Comparison of ENCODE assay signal across 10 mouse cellular contexts in the genomic region with DNA sequence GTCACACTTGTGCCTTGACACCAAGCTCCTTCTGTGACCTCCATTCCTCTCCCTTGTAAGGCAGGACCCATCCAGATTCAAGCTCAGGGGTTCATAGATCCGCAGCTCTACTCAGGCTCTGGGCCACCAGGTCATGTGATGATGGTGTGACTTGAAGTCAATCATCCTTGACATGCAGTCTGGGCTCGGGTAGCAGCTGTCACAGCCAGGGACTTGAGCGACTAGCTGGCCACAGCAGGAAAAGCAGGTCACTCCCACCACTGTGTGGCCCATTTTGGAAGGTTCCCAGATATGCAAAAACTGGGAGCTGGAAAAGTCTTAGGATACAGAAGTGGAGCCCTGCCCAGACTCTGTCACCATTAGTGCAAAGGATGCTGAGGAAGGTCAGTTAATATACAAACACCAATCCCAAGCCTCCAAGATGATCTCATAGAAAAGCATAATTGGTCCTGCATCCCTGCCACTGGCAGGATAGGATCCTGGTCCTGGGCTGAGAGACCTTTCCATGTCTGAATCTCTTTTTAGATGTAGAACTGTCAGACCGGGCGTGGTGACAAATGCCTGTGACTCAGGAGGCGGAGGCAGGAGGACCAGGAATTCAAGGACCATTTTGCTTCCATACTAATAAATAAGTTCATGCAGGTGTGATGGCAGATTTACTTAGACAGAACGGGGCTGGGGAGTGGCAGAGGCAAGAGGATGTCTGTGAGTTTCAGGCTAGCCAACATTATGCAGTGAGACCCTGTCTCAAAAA. TPM values are rescaled to one million over a fixed set of nuclear protein-coding genes. Genes with fewer than 3 reads are reported as not detected.
DNase-seq lines count a peak whose midpoint lies in the region.
"Had no signal": no experiment of that assay in that cellular context is flagged by ENCODE, and none has a peak within 500 bp of the region (broad histone marks: within the 10 kb centered on the region; RNA-seq: fewer than 3 reads in every experiment).

No protein-coding gene starts in this region.

- DNase-seq in heart, postnatal 10 days, result peak; percentile 32
- no peak for DNase-seq in heart, postnatal 14 days
- DNase-seq in A20 (ENCODE audit: low read depth, low spot score) (peak; percentile 77), ZHBTc4 (ENCODE audit: low read depth, low spot score) (peak; percentile 36)
- peak; percentile 24 for DNase-seq in kidney, postnatal 14 days
- DNase-seq in urinary bladder, postnatal 25 days (ENCODE audit: low spot score), result no peak
- DNase-seq in gastrocnemius, adult 8-10 months (ENCODE audit: low spot score in 2 of 2), result no peak
- DNase-seq: cerebellum, postnatal 14 days; heart, adult 18-20 months; thymus, postnatal 4 days had no signal

- intact Hi-C loops in heart, postnatal 10 days (cut with DNase I), result loop anchor here (10.0 kb wide), 2 partner anchors 246 to 396 kb away; a partner anchor contains a TSS
- intact Hi-C loops in heart, postnatal 14 days (cut with DNase I), result loop anchor here (5.0 to 10.0 kb wide), 2 partner anchors 69 to 396 kb away; a partner anchor contains a TSS

RNA-seq across cellular contexts. Expression of a gene that starts 7.1 kb away (rescaled TPM):
- 10 to 100 TPM; 45.8 to 48.5 TPM for total RNA-seq in heart, postnatal 10 days (2021)
- total RNA-seq in heart, postnatal 14 days (2021), result 10 to 100 TPM; 41.1 TPM
- total RNA-seq in gastrocnemius, adult 8-10 months (2022), result 10 to 100 TPM; 26.4 to 40.8 (median 33.7) TPM

RNA-seq across cellular contexts. Expression of a gene that starts 19.9 kb away (rescaled TPM):
- 10 to 100 TPM; 36.5 to 37.5 TPM for total RNA-seq in heart, postnatal 10 days (2021)
- 10 to 100 TPM; 37.6 to 39.1 TPM for total RNA-seq in heart, postnatal 14 days (2021)
- total RNA-seq in gastrocnemius, adult 8-10 months (2022), result 10 to 100 TPM; 58.6 to 67.0 (median 65.0) TPM

Comparison
In these comparisons a context has a peak if more than half of its experiments do, and no peak if none do; other contexts are left out.
1. DNase-seq: peak in heart, postnatal 10 days (2 of 2), A20 (single experiment), ZHBTc4 (single experiment) and kidney, postnatal 14 days (single experiment); none in heart, postnatal 14 days (0 of 2), urinary bladder, postnatal 25 days (single experiment) and gastrocnemius, adult 8-10 months (0 of 2).